Mouse (Mus musculus) midbrain, embryonic 14.5 days (tissue): ENCODE measurements around the gene Fgfr2. TPM values are rescaled to one million over a fixed set of nuclear protein-coding genes. Genes with fewer than 3 reads are reported as not detected.
A peak's percentile ranks its signal among the peaks of the same experiment; 100 is the strongest.
"Not testable (repeated sequence)": the region's sequence is repeated elsewhere in the genome, so short reads cannot be mapped to it uniquely, and the experiment has no call there.

Source experiments
- ATAC-seq: fragments of 200-750 bp; cut with Nextera tagmentation; 2 replicates; pipeline ENCODE4 v1.8.0; 2017; ENCODE audit warnings: moderate number of reproducible peaks, moderate library complexity; ENCODE audit not compliant: low FRiP score, low TSS enrichment
- DNase-seq: peaks from one replicate; pipeline ENCODE4 v3.0.0-alpha.2; 2015
- H3K27ac ChIP-seq: fragments of 300-500 bp; sonication (generic); replicated peaks from 2 replicates; pipeline ENCODE4 v1.5.1; 2014; ENCODE audit warnings: mild to moderate bottlenecking, low read depth, low read length, moderate library complexity
- H3K27me3 ChIP-seq: fragments of 300-500 bp; sonication (generic); 2 replicates; pipeline ENCODE4 v1.6.1; 2014; ENCODE audit warnings: low read length, control low read depth, mixed read lengths; ENCODE audit not compliant: control insufficient read depth, insufficient read depth
- H3K36me3 ChIP-seq: fragments of 300-500 bp; sonication (generic); 2 replicates; pipeline ENCODE4 v1.6.1; 2014; ENCODE audit warnings: low read length, control low read depth; ENCODE audit not compliant: control insufficient read depth, insufficient read depth
- H3K4me1 ChIP-seq: fragments of 300-500 bp; sonication (generic); 2 replicates; pipeline ENCODE4 v1.6.1; 2014; ENCODE audit warnings: mild to moderate bottlenecking, antibody characterized with exemption, low read length, control low read depth; ENCODE audit not compliant: control insufficient read depth, insufficient read depth
- H3K4me2 ChIP-seq: fragments of 300-500 bp; sonication (generic); 2 replicates; pipeline ENCODE4 v1.6.1; 2014; ENCODE audit warnings: mild to moderate bottlenecking, low read length, moderate library complexity
- H3K4me3 ChIP-seq: fragments of 300-500 bp; sonication (generic); replicated peaks from 2 replicates; pipeline ENCODE4 v1.5.1; 2014; ENCODE audit warnings: low read depth, low read length
- H3K9ac ChIP-seq: fragments of 300-500 bp; sonication (generic); replicated peaks from 2 replicates; pipeline ENCODE4 v1.6.1; 2014; ENCODE audit warnings: mild to moderate bottlenecking, low read length, moderate library complexity
- H3K9me3 ChIP-seq: fragments of 300-500 bp; sonication (generic); 2 replicates; pipeline ENCODE4 v1.6.1; 2016; ENCODE audit warnings: low read length, control low read depth, mixed read lengths; ENCODE audit not compliant: control insufficient read depth
- WGBS: fragments of 180-500 bp; shearing (Covaris S2); extraction: QIAGEN DNeasy Blood & Tissue Kit; methylation state at CpG from one replicate; pipeline ENCODE4 v1.1.7; 2014; 5-methylcytosine and 5-hydroxymethylcytosine counted together
- polyA plus RNA-seq: library from polyadenylated mRNA; unstranded; fragments of >200 nt; fragmentation: Nextera tagmentation; extraction: Ambion mirVana; gene quantifications from 2 replicates; pipeline ENCODE4 v1.2.1, GENCODE M21; 2014

Gene Fgfr2
- polyA plus RNA-seq, 1 experiment from 2014 or later = 28.1 TPM

DNA sequence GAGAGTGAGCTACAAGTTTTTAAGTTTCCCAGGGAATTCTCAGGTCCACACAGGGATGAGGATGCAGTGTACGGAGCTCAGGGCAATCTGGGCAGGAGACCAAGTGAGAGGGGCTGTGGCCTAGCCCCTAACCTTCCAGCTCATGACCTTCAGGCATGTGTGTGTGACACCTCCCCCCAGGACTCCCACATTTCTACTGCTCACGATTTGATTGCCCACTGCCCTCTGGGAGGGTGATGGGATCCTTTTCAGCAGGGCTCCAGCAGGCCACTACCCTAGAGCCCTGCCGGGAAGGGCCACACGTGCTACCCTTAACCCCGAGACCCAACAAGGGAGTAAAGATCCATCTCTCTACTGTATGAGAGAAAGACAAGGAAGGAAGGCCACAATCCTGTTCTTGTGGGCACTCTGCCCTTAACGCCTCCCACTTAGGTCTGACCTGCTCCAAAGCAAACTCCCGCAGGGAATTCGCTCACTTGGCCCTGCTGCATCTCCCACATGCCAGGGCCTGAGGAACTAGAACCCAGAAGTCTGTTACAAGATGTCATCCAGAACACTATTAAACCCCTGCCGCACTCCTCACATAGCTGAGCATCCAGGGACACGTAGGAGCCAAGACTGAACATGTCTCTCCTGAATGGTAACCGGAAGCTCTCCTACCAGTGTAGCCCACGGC is 24.9 kb downstream of the Fgfr2 start:
- Histone ChIP-seq H3K36me3 (0 out of 2 replicates have a peak, but pooled peaks cover 3% of the 10 kb centered on the region), H3K9me3 (no peaks in the 10 kb centered on the region), H3K4me3 (no peak overlapping the region), H3K9ac (no peak overlapping the region), H3K4me1 (peaks cover 16% of the 10 kb centered on the region; the same call in 1 of the 2 replicates), H3K27ac (no peak overlapping the region), H3K4me2 (no peak overlapping the region), H3K27me3 (no peaks in the 10 kb centered on the region)
- WGBS = 89% methylated on average over 12 of the region's 12 CpGs
- DNase-seq = no peak
- no peak for ATAC-seq

DNA sequence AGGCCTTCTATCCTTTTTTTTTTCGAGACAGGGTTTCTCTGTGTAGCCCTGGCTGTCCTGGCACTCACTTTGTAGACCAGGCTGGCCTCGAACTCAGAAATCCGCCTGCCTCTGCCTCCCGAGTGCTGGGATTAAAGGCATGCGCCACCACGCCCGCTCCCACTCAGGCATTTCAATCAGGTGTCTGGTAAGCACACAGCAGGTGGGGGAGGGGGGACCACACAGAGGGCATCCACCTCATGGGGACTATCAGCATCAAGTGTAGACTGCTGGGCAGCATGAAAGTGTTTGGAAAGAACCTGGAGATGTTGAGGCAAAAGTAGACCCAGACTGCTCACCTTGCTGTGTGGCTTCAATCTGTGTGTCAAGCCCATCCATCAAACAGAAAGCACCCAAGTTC is 27.5 kb downstream of the Fgfr2 start:
- not testable (repeated sequence) for H3K36me3 ChIP-seq, H3K27ac ChIP-seq, H3K27me3 ChIP-seq, H3K9me3 ChIP-seq, ATAC-seq, H3K9ac ChIP-seq, H3K4me2 ChIP-seq, DNase-seq, H3K4me3 ChIP-seq
- WGBS = 92% methylated on average over 7 of the region's 7 CpGs
- H3K4me1 ChIP-seq = peaks cover 14% of the 10 kb centered on the region

DNA sequence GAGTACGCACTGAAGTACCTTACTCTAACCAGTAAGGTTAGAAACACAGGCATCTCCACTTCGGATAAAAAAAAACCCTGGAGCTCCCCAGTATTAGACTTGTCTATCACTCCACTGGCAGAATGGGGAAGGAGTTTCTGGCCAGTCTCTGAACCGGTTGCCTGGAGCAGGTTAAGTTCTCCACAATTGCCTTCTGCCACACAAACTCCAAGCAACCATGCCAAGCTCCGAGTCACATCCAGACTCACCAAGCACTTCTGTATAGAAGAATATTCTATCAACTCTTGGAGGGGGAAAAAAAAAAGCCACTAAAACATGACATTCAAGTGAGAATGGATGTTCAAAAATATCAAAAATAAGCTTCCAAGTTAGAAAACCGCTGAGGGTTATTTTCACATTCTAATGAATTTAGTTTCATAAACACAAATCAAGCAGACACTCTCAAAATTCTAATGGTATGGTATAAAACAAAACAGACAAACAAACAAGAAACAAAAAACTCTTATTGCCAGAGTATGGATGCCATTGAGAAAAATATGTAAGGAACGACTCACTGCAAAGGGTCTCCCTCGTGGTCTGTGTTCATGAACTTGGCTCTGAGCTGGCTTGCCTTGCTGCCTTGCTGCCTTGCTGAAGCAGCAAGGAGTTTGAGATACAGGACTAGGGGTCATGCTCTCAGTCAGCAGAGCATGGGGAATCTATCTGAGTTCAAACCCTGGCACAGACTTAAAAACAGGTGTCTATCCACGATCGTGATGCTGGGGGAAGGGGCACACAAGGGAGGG is 28.2 kb downstream of the Fgfr2 start:
- no peaks in the 10 kb centered on the region for H3K9me3 ChIP-seq
- H3K27me3 ChIP-seq = no peaks in the 10 kb centered on the region
- no peak overlapping the region for H3K4me3 ChIP-seq
- no peak overlapping the region for H3K4me2 ChIP-seq
- no peak overlapping the region for H3K9ac ChIP-seq
- no peak for ATAC-seq
- no peak for DNase-seq
- no peaks in the 10 kb centered on the region for H3K36me3 ChIP-seq
- peaks cover 14% of the 10 kb centered on the region for H3K4me1 ChIP-seq
- 83% methylated on average over 9 of the region's 9 CpGs for WGBS
- no peak overlapping the region for H3K27ac ChIP-seq

DNA sequence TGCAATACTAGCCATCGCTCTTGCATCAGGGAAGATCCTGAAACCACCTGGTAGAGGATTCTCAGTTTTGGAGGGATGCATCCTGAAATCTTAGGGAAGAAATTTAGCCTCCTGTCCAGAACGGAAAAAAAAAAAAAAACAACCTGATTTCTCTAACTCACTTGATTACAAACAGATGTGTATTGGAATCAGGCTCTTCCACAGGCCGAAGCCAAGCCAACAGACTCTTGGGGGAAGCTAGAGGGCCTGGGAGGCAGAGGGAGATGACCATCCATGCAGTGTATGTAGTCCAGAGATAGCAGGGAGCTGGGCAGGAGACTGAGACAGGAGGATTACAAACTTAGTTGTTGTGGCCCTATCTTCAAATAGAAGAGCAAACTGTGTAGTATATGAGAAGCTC is 29.0 kb downstream of the Fgfr2 start:
- H3K9me3 ChIP-seq = no peaks in the 10 kb centered on the region
- no peak overlapping the region for H3K4me3 ChIP-seq
- WGBS = 92% methylated on average over 3 of the region's 3 CpGs
- H3K27me3 ChIP-seq = no peaks in the 10 kb centered on the region
- H3K4me1 ChIP-seq = peaks cover 20% of the 10 kb centered on the region
- H3K9ac ChIP-seq = no peak overlapping the region
- H3K4me2 ChIP-seq = no peak overlapping the region
- no peak for ATAC-seq
- DNase-seq = no peak
- H3K36me3 ChIP-seq = no peaks in the 10 kb centered on the region
- H3K27ac ChIP-seq = no peak overlapping the region

DNA sequence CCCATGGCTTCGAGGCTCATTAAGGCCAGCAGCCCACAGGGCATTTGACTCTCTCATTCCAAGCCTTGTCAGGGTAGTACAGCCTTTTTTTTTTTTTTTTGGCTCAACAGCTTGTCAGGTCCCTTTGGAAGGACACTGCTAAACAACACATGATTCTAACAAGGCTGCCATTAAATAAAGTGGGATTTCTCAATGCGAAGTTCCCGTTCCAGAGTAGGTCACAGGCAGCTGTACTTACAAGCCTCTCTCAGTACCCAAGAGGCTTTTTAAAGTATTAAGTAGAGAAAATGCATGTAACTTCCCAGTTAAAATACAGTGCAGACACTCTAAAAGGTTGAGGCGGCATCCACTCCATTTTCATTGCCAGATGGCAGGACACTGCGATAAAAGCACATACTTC is 29.4 kb downstream of the Fgfr2 start:
- DNase-seq = no peak
- H3K36me3 ChIP-seq = no peaks in the 10 kb centered on the region
- H3K27me3 ChIP-seq = no peaks in the 10 kb centered on the region
- no peak overlapping the region for H3K4me3 ChIP-seq
- no peak overlapping the region for H3K9ac ChIP-seq
- H3K4me1 ChIP-seq = peaks cover 24% of the 10 kb centered on the region
- ATAC-seq = no peak
- WGBS = 88% methylated on average over 5 of the region's 5 CpGs
- no peaks in the 10 kb centered on the region for H3K9me3 ChIP-seq
- no peak overlapping the region for H3K27ac ChIP-seq
- H3K4me2 ChIP-seq = no peak overlapping the region

DNA sequence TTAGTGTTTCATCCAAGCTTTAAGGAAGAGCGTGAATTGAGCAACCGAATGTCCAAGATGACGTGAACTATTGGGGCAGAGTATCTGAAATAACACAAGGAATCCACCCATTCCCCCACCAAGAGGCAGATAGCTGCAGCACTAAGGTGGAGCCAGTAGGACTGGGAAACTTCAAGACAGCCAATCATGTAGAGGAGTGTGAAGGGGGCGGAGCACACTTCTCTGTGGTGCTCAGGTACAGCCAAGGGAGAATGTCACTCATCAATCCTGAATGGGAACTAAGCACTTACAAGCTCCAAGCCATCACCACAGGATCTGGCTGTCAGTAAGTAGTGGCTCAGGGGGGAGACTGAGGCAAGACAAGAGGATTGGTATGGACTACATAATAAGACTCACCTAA is 32.5 kb downstream of the Fgfr2 start:
- no peak overlapping the region for H3K4me2 ChIP-seq
- DNase-seq = no peak
- no peak for ATAC-seq
- H3K4me3 ChIP-seq = no peak overlapping the region
- no peak overlapping the region for H3K9ac ChIP-seq
- no peaks in the 10 kb centered on the region for H3K9me3 ChIP-seq
- 83% methylated on average over 4 of the region's 4 CpGs for WGBS
- H3K27ac ChIP-seq = no peak overlapping the region
- H3K36me3 ChIP-seq = no peaks in the 10 kb centered on the region
- peaks cover 31% of the 10 kb centered on the region for H3K4me1 ChIP-seq
- H3K27me3 ChIP-seq = no peaks in the 10 kb centered on the region

DNA sequence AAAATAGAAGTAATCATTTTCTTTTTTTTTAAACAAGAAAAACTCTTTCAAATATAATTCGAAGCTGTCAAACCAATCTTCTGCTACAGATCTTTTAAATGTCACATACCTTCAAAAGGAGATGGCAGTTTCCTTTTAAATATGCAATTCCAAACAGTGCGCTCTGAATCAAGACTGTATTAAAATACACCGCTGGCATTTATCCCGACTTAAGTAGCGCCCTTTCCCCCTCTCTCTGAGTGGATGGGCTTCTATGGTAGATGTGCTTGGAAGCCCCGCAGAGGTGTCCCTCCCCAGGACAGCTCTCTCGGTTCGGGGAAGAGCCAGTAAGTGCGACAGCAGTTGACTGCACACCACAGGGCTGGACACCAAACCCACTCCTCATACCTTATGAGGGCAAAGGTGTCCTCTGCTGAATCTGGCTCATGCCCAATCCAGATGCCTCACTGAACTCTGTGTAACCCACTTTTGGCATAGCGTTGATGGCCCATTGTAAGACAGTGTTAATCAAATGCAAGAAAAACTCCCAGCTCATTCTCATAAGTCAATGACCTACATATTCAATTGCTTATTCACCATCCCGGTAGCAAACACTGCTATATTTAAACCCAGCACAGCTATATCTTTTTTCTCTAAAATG is 33.4 kb downstream of the Fgfr2 start:
- Histone ChIP-seq H3K4me1 (peaks cover 31% of the 10 kb centered on the region), H3K4me3 (no peak overlapping the region), H3K27me3 (no peaks in the 10 kb centered on the region), H3K9ac (no peak overlapping the region), H3K27ac (no peak overlapping the region), H3K36me3 (no peaks in the 10 kb centered on the region), H3K9me3 (no peaks in the 10 kb centered on the region), H3K4me2 (no peak overlapping the region)
- 59% methylated on average over 11 of the region's 11 CpGs for WGBS
- ATAC-seq = no peak
- DNase-seq = no peak

DNA sequence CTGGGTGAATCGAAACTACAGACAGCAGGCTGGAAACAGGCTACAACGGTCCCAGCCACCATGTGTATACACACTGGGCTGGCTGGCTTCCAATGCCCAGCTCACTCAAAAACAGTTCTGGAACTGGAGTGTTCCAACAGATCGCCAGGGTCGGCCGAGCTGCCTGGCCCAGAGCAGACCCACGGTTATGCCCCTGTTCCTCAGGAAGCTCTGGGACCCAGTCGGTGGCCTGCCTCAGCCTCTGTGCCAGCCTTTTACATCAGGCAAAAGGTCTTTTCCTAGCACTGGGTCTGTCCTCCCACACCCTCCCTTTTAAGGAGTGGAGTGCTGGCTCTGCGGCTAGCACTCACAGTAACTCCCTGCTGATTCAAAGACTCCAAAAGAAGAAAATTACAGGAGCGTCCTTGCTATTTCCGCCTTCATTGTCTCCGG is 34.3 kb downstream of the Fgfr2 start:
- H3K4me1 ChIP-seq = peaks cover 31% of the 10 kb centered on the region

More for the DNA sequence above, 34.3 kb downstream of the Fgfr2 start:
- Histone ChIP-seq H3K9me3 (no peaks in the 10 kb centered on the region), H3K27me3 (no peaks in the 10 kb centered on the region), H3K36me3 (no peaks in the 10 kb centered on the region), H3K4me2 (peak overlapping the region; percentile 1; the same call in 1 of the 2 replicates), H3K4me3 (no peak overlapping the region), H3K9ac (no peak overlapping the region; the same call in 1 of the 2 replicates), H3K27ac (peak overlapping the region; percentile 65)
- WGBS = 52% methylated on average over 11 of the region's 11 CpGs
- DNase-seq = peak; percentile 76
- ATAC-seq = no peak
